8 mouse cellular contexts compared by ENCODE assay signal in the genomic region with DNA sequence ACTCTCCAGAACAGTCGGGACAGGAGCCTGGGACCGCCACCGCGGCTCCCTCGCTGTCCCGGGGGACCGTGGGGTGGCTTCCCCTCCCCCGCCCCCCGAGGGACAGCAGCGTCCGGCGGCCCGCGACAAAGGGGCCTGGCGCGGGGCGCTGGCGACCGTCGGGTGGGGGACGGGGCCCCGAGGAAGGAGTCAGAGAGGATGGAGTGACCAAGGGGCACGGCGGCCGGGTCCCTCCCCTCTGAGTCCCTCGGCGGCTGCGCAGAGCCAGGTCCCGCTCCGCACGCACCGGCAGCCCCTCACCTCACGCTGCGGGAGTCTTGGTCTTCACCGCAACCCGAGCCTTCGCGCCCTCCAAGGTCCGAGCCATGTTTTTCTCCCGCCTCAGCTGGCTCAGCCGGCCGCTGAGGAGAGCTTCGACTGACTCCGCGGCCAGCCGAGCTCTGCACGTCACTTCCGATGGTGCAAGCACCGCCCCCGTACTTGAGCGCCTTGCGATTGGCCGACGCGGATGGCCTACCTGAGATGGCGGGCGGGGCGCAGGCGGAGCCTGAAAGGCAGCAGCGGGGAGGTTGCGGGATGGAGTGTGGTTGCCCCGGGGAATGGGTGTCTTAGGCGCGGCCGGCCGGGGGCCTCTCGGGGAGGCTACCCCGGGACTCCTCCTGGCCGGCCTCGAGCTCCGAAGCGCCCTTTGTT. TPM values are rescaled to one million over a fixed set of nuclear protein-coding genes. Genes with fewer than 3 reads are reported as not detected.
DNase-seq lines count a peak whose midpoint lies in the region; ATAC-seq and TF ChIP-seq lines count a peak whose summit lies in the region.

A gene (minus strand): TSS at position 446 of the 693 bp plus-strand sequence.

- H3K27ac ChIP-seq in forebrain, embryonic 16.5 days (ENCODE audit: low read length): peak within 1 kb of the TSS; percentile 87
- peak within 1 kb of the TSS; percentile 84 for H3K27ac ChIP-seq in lung, embryonic 15.5 days

- H3K27me3 ChIP-seq in G1E (ENCODE audit: insufficient read depth, low read length): peaks cover 12% of the 10 kb centered on the region
- H3K27me3 ChIP-seq in forebrain, embryonic 16.5 days (replicated peaks; ENCODE audit: control insufficient read depth, insufficient read depth, low read length): no peaks in the 10 kb centered on the region
- no peaks in the 10 kb centered on the region for H3K27me3 ChIP-seq in lung, embryonic 15.5 days

- peaks cover 2% of the 10 kb centered on the region for H3K36me3 ChIP-seq in G1E (replicated peaks)
- no peaks in the 10 kb centered on the region for H3K36me3 ChIP-seq in forebrain, embryonic 16.5 days (ENCODE audit: control insufficient read depth, insufficient read depth)
- no peaks in the 10 kb centered on the region for H3K36me3 ChIP-seq in lung, embryonic 15.5 days

- H3K9me3 ChIP-seq in G1E (replicated peaks): no peaks in the 10 kb centered on the region
- no peaks in the 10 kb centered on the region for H3K9me3 ChIP-seq in forebrain, embryonic 16.5 days (ENCODE audit: control insufficient read depth, low read length)
- no peaks in the 10 kb centered on the region for H3K9me3 ChIP-seq in lung, embryonic 15.5 days

- peak within 1 kb of the TSS; percentile 87 for H3K4me3 ChIP-seq in G1E (ENCODE audit: low read depth, low read length)
- peak within 1 kb of the TSS; percentile 98 for H3K4me3 ChIP-seq in forebrain, embryonic 16.5 days (replicated peaks; ENCODE audit: low read length)
- peak within 1 kb of the TSS; percentile 69 for H3K4me3 ChIP-seq in lung, embryonic 15.5 days

- WGBS in forebrain, embryonic 16.5 days: under 1% methylated on average over 62 of the region's 72 CpGs
- under 1% methylated on average over 72 of the region's 72 CpGs for WGBS in lung, embryonic 15.5 days

- peaks cover 21% of the 10 kb centered on the region for H3K4me1 ChIP-seq in G1E (ENCODE audit: insufficient read depth, low read depth, low read length)
- peaks cover 16% of the 10 kb centered on the region for H3K4me1 ChIP-seq in forebrain, embryonic 16.5 days (replicated peaks; ENCODE audit: control insufficient read depth, insufficient read depth, low read length)
- peaks cover 26% of the 10 kb centered on the region for H3K4me1 ChIP-seq in lung, embryonic 15.5 days

- H3K4me2 ChIP-seq in forebrain, embryonic 16.5 days (ENCODE audit: low read length): peak within 1 kb of the TSS; percentile 79
- peak within 1 kb of the TSS; percentile 77 for H3K4me2 ChIP-seq in lung, embryonic 15.5 days

- ATAC-seq in G1E (ENCODE audit: extremely low read depth, insufficient number of reproducible peaks, low FRiP score, poor library complexity, severe bottlenecking): peak; percentile 99
- ATAC-seq in forebrain, embryonic 16.5 days: peak; percentile 100
- ATAC-seq in lung, embryonic 15.5 days (ENCODE audit: borderline replicate concordance, extremely low read depth, low FRiP score, low TSS enrichment): peak; percentile 98

- peak within 1 kb of the TSS; percentile 90 for H3K9ac ChIP-seq in forebrain, embryonic 16.5 days (replicated peaks; ENCODE audit: low read depth, low read length)
- H3K9ac ChIP-seq in lung, embryonic 15.5 days: peak within 1 kb of the TSS; percentile 75

- peak; percentile 90 for DNase-seq in G1E (ENCODE audit: low spot score)
- peak; percentile 96 to 98 for DNase-seq in cerebellum, adult 18-20 months
- peak; percentile 95 for DNase-seq in heart, postnatal 4 days
- DNase-seq in layer of hippocampus, adult 8-10 months (ENCODE audit: low spot score in 2 of 2): peak; percentile 90 to 94
- peak; percentile 94 for DNase-seq in ovary, adult 18-20 months (ENCODE audit: low spot score)
- peak; percentile 92 for DNase-seq in thymus, postnatal 0 days (ENCODE audit: low spot score)

- TF ChIP-seq CTCF in G1E (IDR thresholded peaks at IDR 0.05; ENCODE audit: low read depth, low read length): no peak

RNA-seq across cellular contexts. Expression of the gene that starts here (rescaled TPM):
- total RNA-seq in G1E (2014; fragmentation: Nextera tagmentation) (43.5 and 45.9 TPM in 2 replicates), G1E (2017) (16.3 and 19.6 TPM in 2 replicates)
- 0.51 and 0.69 TPM in 2 replicates for polyA plus RNA-seq in G1E (2012)
- polyA plus RNA-seq in forebrain, embryonic 16.5 days (2015; fragmentation: Nextera tagmentation; extraction: Ambion mirVana): 16.8 and 21.0 TPM in 2 replicates
- 10 to 100 TPM; 25.2 to 26.0 TPM for total RNA-seq in heart, postnatal 4 days (2021)
- 10 to 100 TPM; 27.1 to 35.8 (median 34.3) TPM for total RNA-seq in layer of hippocampus, adult 8-10 months (2022)
- polyA plus RNA-seq in lung, embryonic 15.5 days (2015; fragmentation: Nextera tagmentation; extraction: Ambion mirVana): 21.9 and 27.8 TPM in 2 replicates
- polyA plus RNA-seq in thymus, postnatal 0 days (2015; fragmentation: Nextera tagmentation; extraction: Ambion mirVana): 7.4 and 11.2 TPM in 2 replicates

Comparison
In these comparisons a context has a peak if more than half of its experiments do, and no peak if none do; other contexts are left out.
1. Peak in every context shown above with its lines: DNase-seq, ATAC-seq, H3K4me3 ChIP-seq and H3K27ac ChIP-seq.